Mouse (Mus musculus) heart, embryonic 10.5 days (tissue): ENCODE measurements around the gene Rfk. TPM values are rescaled to one million over a fixed set of nuclear protein-coding genes. Genes with fewer than 3 reads are reported as not detected.

ENCODE experiments used
- DNase-seq: peaks from one replicate; pipeline ENCODE4 v3.0.0-alpha.2; 2017; ENCODE audit warnings: low spot score
- H3K27ac ChIP-seq: fragments of 300-500 bp; sonication (generic); 2 replicates; pipeline ENCODE4 v1.5.1; 2016; ENCODE audit warnings: mild to moderate bottlenecking
- H3K27me3 ChIP-seq: fragments of 300-500 bp; sonication (generic); 2 replicates; pipeline ENCODE4 v1.6.1; 2016; ENCODE audit warnings: mild to moderate bottlenecking; ENCODE audit not compliant: poor library complexity, insufficient read depth, severe bottlenecking
- H3K36me3 ChIP-seq: fragments of 300-500 bp; sonication (generic); 2 replicates; pipeline ENCODE4 v1.6.1; 2016; ENCODE audit warnings: mild to moderate bottlenecking, moderate library complexity
- H3K4me1 ChIP-seq: fragments of 300-500 bp; sonication (generic); 2 replicates; pipeline ENCODE4 v1.6.1; 2016; ENCODE audit warnings: mild to moderate bottlenecking
- H3K4me3 ChIP-seq: fragments of 300-500 bp; sonication (generic); 2 replicates; pipeline ENCODE4 v1.5.1; 2016; ENCODE audit warnings: mild to moderate bottlenecking, moderate library complexity
- H3K9me3 ChIP-seq: fragments of 300-500 bp; sonication (generic); 2 replicates; pipeline ENCODE4 v1.6.1; 2016; ENCODE audit warnings: mild to moderate bottlenecking, moderate library complexity
- WGBS: fragments of 180-500 bp; shearing (Covaris S2); methylation state at CpG from one replicate; pipeline ENCODE4 v1.1.7; 2016; 5-methylcytosine and 5-hydroxymethylcytosine counted together
- polyA plus RNA-seq: library from polyadenylated mRNA; unstranded; fragments of >200 nt; fragmentation: Nextera tagmentation; extraction: Ambion mirVana; gene quantifications from 2 replicates; pipeline ENCODE4 v1.2.1, GENCODE M21; 2016

Rfk gene
- 52.6 and 57.7 TPM in 2 replicates for polyA plus RNA-seq

GRCm38 (mm10) chr19:17393841-17394591 lies at the start of gene Rfk:
Gene Rfk, plus strand, starts transcription at chr19:17394043.
- peaks cover 14% of the 10 kb centered on the region for H3K36me3 ChIP-seq
- peak within 1 kb of the TSS; percentile 91 for H3K27ac ChIP-seq
- no peaks in the 10 kb centered on the region for H3K9me3 ChIP-seq
- H3K27me3 ChIP-seq = peaks cover 18% of the 10 kb centered on the region
- H3K4me1 ChIP-seq = peaks cover 5% of the 10 kb centered on the region; the same call in 1 of the 2 replicates
- H3K4me3 ChIP-seq = peak within 1 kb of the TSS; percentile 86
- under 1% methylated on average over 78 of the region's 83 CpGs for WGBS
- DNase-seq = peak; percentile 96

GRCm38 (mm10) chr19:17344881-17345280 lies 49.0 kb upstream of the Rfk start:
- peaks cover 4% of the 10 kb centered on the region; the same call in 1 of the 2 replicates for H3K4me1 ChIP-seq
- no peak for DNase-seq
- WGBS = 86% methylated on average over 7 of the region's 7 CpGs

GRCm38 (mm10) chr19:17346716-17347474 lies 46.9 kb upstream of the Rfk start:
- 95% methylated on average over 3 of the region's 3 CpGs for WGBS
- Histone ChIP-seq H3K9me3 (no peaks in the 10 kb centered on the region), H3K4me1 (peaks cover 14% of the 10 kb centered on the region; the same call in 1 of the 2 replicates), H3K36me3 (no peaks in the 10 kb centered on the region), H3K27ac (no peak overlapping the region), H3K27me3 (no peaks in the 10 kb centered on the region), H3K4me3 (no peak overlapping the region)
- no peak for DNase-seq

More at GRCm38 (mm10) chr19:17344881-17345280, 49.0 kb upstream of the Rfk start:
- H3K9me3 ChIP-seq = no peaks in the 10 kb centered on the region
- no peak overlapping the region for H3K4me3 ChIP-seq
- H3K27ac ChIP-seq = no peak overlapping the region
- H3K36me3 ChIP-seq = no peaks in the 10 kb centered on the region
- no peaks in the 10 kb centered on the region for H3K27me3 ChIP-seq

- no peaks in the 10 kb centered on the region for H3K27me3 ChIP-seq
- no peak overlapping the region for H3K4me3 ChIP-seq
- 82% methylated on average over 2 of the region's 2 CpGs for WGBS
- peaks cover 14% of the 10 kb centered on the region; the same call in 1 of the 2 replicates for H3K4me1 ChIP-seq
- DNase-seq = no peak
- no peaks in the 10 kb centered on the region for H3K36me3 ChIP-seq
- H3K27ac ChIP-seq = no peak overlapping the region
- H3K9me3 ChIP-seq = no peaks in the 10 kb centered on the region
These were observed 46.0 kb upstream of the Rfk start for GRCm38 (mm10) chr19:17347852-17348251.

- Histone ChIP-seq H3K36me3 (no peaks in the 10 kb centered on the region), H3K27me3 (peaks cover 2% of the 10 kb centered on the region; the same call in 1 of the 2 replicates), H3K27ac (no peak overlapping the region), H3K4me1 (peaks cover 31% of the 10 kb centered on the region), H3K4me3 (no peak overlapping the region), H3K9me3 (no peaks in the 10 kb centered on the region)
- DNase-seq = no peak
- 76% methylated on average over 8 of the region's 8 CpGs for WGBS
These were observed 40.1 kb upstream of the Rfk start for GRCm38 (mm10) chr19:17353727-17354126.

- DNase-seq = no peak
- 44% methylated on average over 4 of the region's 4 CpGs for WGBS
- peaks cover 2% of the 10 kb centered on the region; the same call in 1 of the 2 replicates for H3K27me3 ChIP-seq
- H3K9me3 ChIP-seq = no peaks in the 10 kb centered on the region
- H3K36me3 ChIP-seq = no peaks in the 10 kb centered on the region
- H3K27ac ChIP-seq = peak overlapping the region; percentile 39; the same call in 1 of the 2 replicates
- H3K4me1 ChIP-seq = peaks cover 31% of the 10 kb centered on the region
- H3K4me3 ChIP-seq = peak overlapping the region; percentile 0; the same call in 1 of the 2 replicates
These were observed 39.5 kb upstream of the Rfk start for GRCm38 (mm10) chr19:17354362-17354761.

- no peak for DNase-seq
- H3K4me3 ChIP-seq = peak overlapping the region; percentile 67
- H3K27me3 ChIP-seq = peaks cover 2% of the 10 kb centered on the region; the same call in 1 of the 2 replicates
- H3K9me3 ChIP-seq = no peaks in the 10 kb centered on the region
- 15% methylated on average over 4 of the region's 4 CpGs for WGBS
- peak overlapping the region; percentile 39; the same call in 1 of the 2 replicates for H3K27ac ChIP-seq
- peaks cover 27% of the 10 kb centered on the region for H3K4me1 ChIP-seq
- no peaks in the 10 kb centered on the region for H3K36me3 ChIP-seq
These were observed 39.0 kb upstream of the Rfk start for GRCm38 (mm10) chr19:17354797-17355196.

GRCm38 (mm10) chr19:17355361-17355760 lies 38.5 kb upstream of the Rfk start:
- Histone ChIP-seq H3K36me3 (no peaks in the 10 kb centered on the region), H3K9me3 (no peaks in the 10 kb centered on the region), H3K4me1 (peaks cover 22% of the 10 kb centered on the region), H3K27ac (no peak overlapping the region), H3K27me3 (peaks cover 2% of the 10 kb centered on the region; the same call in 1 of the 2 replicates), H3K4me3 (peak overlapping the region; percentile 67)
- DNase-seq = no peak
- WGBS = 21% methylated on average over 4 of the region's 4 CpGs

- Histone ChIP-seq H3K4me1 (peaks cover 24% of the 10 kb centered on the region), H3K27me3 (peaks cover 2% of the 10 kb centered on the region; the same call in 1 of the 2 replicates), H3K27ac (peak overlapping the region; percentile 76), H3K36me3 (no peaks in the 10 kb centered on the region), H3K4me3 (peak overlapping the region; percentile 67), H3K9me3 (no peaks in the 10 kb centered on the region)
- DNase-seq = peak; percentile 94
- whole genome bisulfite sequencing = 1% methylated on average over 50 of the region's 50 CpGs
These were observed 37.6 kb upstream of the Rfk start for GRCm38 (mm10) chr19:17355950-17356867.

GRCm38 (mm10) chr19:17356932-17357331 lies 36.9 kb upstream of the Rfk start:
- 64% methylated on average over 6 of the region's 6 CpGs for WGBS
- DNase-seq = no peak
- Histone ChIP-seq H3K9me3 (no peaks in the 10 kb centered on the region), H3K27ac (no peak overlapping the region), H3K4me1 (peaks cover 22% of the 10 kb centered on the region), H3K36me3 (no peaks in the 10 kb centered on the region), H3K27me3 (peaks cover 2% of the 10 kb centered on the region; the same call in 1 of the 2 replicates), H3K4me3 (no peak overlapping the region)

- 52% methylated on average over 3 of the region's 3 CpGs for WGBS
- Histone ChIP-seq H3K27ac (no peak overlapping the region), H3K36me3 (no peaks in the 10 kb centered on the region), H3K27me3 (peaks cover 2% of the 10 kb centered on the region; the same call in 1 of the 2 replicates), H3K4me3 (no peak overlapping the region), H3K9me3 (no peaks in the 10 kb centered on the region), H3K4me1 (peaks cover 22% of the 10 kb centered on the region)
- no peak for DNase-seq
These were observed 36.5 kb upstream of the Rfk start for GRCm38 (mm10) chr19:17357391-17357790.

GRCm38 (mm10) chr19:17359315-17359890 lies 34.4 kb upstream of the Rfk start:
- DNase-seq = no peak
- H3K27me3 ChIP-seq = peaks cover 2% of the 10 kb centered on the region; the same call in 1 of the 2 replicates
- no peaks in the 10 kb centered on the region for H3K36me3 ChIP-seq
- 72% methylated on average over 14 of the region's 14 CpGs for WGBS
- H3K9me3 ChIP-seq = no peaks in the 10 kb centered on the region
- peaks cover 20% of the 10 kb centered on the region for H3K4me1 ChIP-seq
- H3K4me3 ChIP-seq = no peak overlapping the region
- H3K27ac ChIP-seq = no peak overlapping the region
